Mouse (Mus musculus): ENCODE measurements at regions not wholly inside any gene's neighbourhood (a gene's known extent, or its start where the extent isn't known, plus 50 kb on each side); places are given as distances from the start of the nearest gene placed in this dataset.

- no peak for DNase-seq (ENCODE audit: low spot score in 2 of 2)
- intact Hi-C loops (cut with DNase I), result loop anchor here (5.0 kb wide), 2 partner anchors 108 to 888 kb away; no protein-coding TSS in a partner anchor
These were observed 53.9 kb upstream of the Olfr266 start for GRCm38 (mm10) chr3:106879994-106880393.

GRCm38 (mm10) chr3:106903198-106903597 is 77.1 kb upstream of the Olfr266 start:
- peak in 1 of 2 experiments; percentile 20 for DNase-seq (ENCODE audit: low spot score in 2 of 2)
- intact Hi-C loops (cut with DNase I), result loop anchor here (5.0 kb wide), 1 partner anchor 179 kb away; no protein-coding TSS in a partner anchor

- peak in 1 of 2 experiments; percentile 12 for DNase-seq (ENCODE audit: low spot score in 2 of 2)
- intact Hi-C loops (cut with DNase I), result loop anchor here (2.0 kb wide), 1 partner anchor 282 kb away; no protein-coding TSS in a partner anchor
These were observed 80.6 kb upstream of the Olfr266 start for GRCm38 (mm10) chr3:106906668-106907067.

- intact Hi-C loops (cut with DNase I), result no loop called here
- DNase-seq (ENCODE audit: low spot score in 2 of 2), result no peak
These were observed 99.9 kb upstream of the Kcna3 start for GRCm38 (mm10) chr3:106936067-106936466.

- no peak for DNase-seq (ENCODE audit: low spot score in 2 of 2)
- intact Hi-C loops (cut with DNase I), result loop anchor here (1.0 to 5.0 kb wide), 2 partner anchors 97 to 141 kb away; partner anchors contain the start of gene Kcna3
These were observed 95.9 kb upstream of the Kcna3 start for GRCm38 (mm10) chr3:106940095-106940494.

GRCm38 (mm10) chr3:106955555-106956446 is 80.2 kb upstream of the Kcna3 start:
- intact Hi-C loops (cut with DNase I), result loop anchor here (5.0 kb wide), 1 partner anchor 82 kb away; the partner anchor contains the start of gene Kcna3
- DNase-seq (ENCODE audit: low spot score in 2 of 2), result no peak

GRCm38 (mm10) chr3:106957162-106957895 is 78.6 kb upstream of the Kcna3 start:
- DNase-seq (ENCODE audit: low spot score in 2 of 2), result no peak
- intact Hi-C loops (cut with DNase I), result loop anchor here (5.0 kb wide), 1 partner anchor 80 kb away; the partner anchor contains the start of gene Kcna3

GRCm38 (mm10) chr3:106958194-106958593 is 77.8 kb upstream of the Kcna3 start:
- intact Hi-C loops (cut with DNase I), result loop anchor here (5.0 kb wide), 1 partner anchor 79 kb away; the partner anchor contains the start of gene Kcna3
- no peak for DNase-seq (ENCODE audit: low spot score in 2 of 2)

- no peak for DNase-seq (ENCODE audit: low spot score in 2 of 2)
- intact Hi-C loops (cut with DNase I), result no loop called here
These were observed 75.4 kb upstream of the Kcna3 start for GRCm38 (mm10) chr3:106960596-106960995.

GRCm38 (mm10) chr3:106962466-106962865 is 73.5 kb upstream of the Kcna3 start:
- intact Hi-C loops (cut with DNase I), result no loop called here
- no peak for DNase-seq (ENCODE audit: low spot score in 2 of 2)

GRCm38 (mm10) chr3:106966198-106966597 is 69.8 kb upstream of the Kcna3 start:
- intact Hi-C loops (cut with DNase I), result no loop called here
- no peak for DNase-seq (ENCODE audit: low spot score in 2 of 2)

GRCm38 (mm10) chr3:106967479-106967878 is 68.5 kb upstream of the Kcna3 start:
- intact Hi-C loops (cut with DNase I), result no loop called here
- DNase-seq (ENCODE audit: low spot score in 2 of 2), result no peak

- no peak for DNase-seq (ENCODE audit: low spot score in 2 of 2)
- intact Hi-C loops (cut with DNase I), result no loop called here
These were observed 61.7 kb upstream of the Kcna3 start for GRCm38 (mm10) chr3:106974114-106974789.

GRCm38 (mm10) chr3:106978728-106979127 is 57.2 kb upstream of the Kcna3 start:
- intact Hi-C loops (cut with DNase I), result no loop called here
- DNase-seq (ENCODE audit: low spot score in 2 of 2), result peak in 1 of 2 experiments; percentile 28

- intact Hi-C loops (cut with DNase I), result no loop called here
- DNase-seq (ENCODE audit: low spot score in 2 of 2), result no peak
These were observed 55.1 kb upstream of the Kcna3 start for GRCm38 (mm10) chr3:106980914-106981313.

GRCm38 (mm10) chr3:106981323-106981722 is 54.6 kb upstream of the Kcna3 start:
- DNase-seq (ENCODE audit: low spot score in 2 of 2), result no peak
- intact Hi-C loops (cut with DNase I), result no loop called here

- no peak for DNase-seq (ENCODE audit: low spot score in 2 of 2)
- intact Hi-C loops (cut with DNase I), result no loop called here
These were observed 51.7 kb upstream of the Kcna3 start for GRCm38 (mm10) chr3:106984231-106984630.

Measured in left cerebral cortex, postnatal 36 days (tissue).